Mouse (Mus musculus) embryonic facial prominence, embryonic 11.5 days (tissue): Measurements from ENCODE around the gene 4930524J08Rik. TPM values are rescaled to one million over a fixed set of nuclear protein-coding genes. Genes with fewer than 3 reads are reported as not detected.

Source experiments
- ATAC-seq: fragments of 200-750 bp; cut with Nextera tagmentation; replicated peaks from 2 replicates; pipeline ENCODE4 v1.8.0; 2017; ENCODE audit warnings: low read depth; ENCODE audit not compliant: insufficient number of reproducible peaks, low FRiP score, low TSS enrichment
- DNase-seq: peaks from one replicate; pipeline ENCODE4 v3.0.0-alpha.2; 2015; ENCODE audit warnings: low spot score
- H3K27ac ChIP-seq: fragments of 300-500 bp; sonication (generic); replicated peaks from 2 replicates; pipeline ENCODE4 v1.5.1; 2014; ENCODE audit warnings: mild to moderate bottlenecking, low read depth, low read length, control low read depth
- H3K27me3 ChIP-seq: fragments of 300-500 bp; sonication (generic); 2 replicates; pipeline ENCODE4 v1.6.1; 2014; ENCODE audit warnings: mild to moderate bottlenecking, low read length, moderate library complexity, mixed read lengths; ENCODE audit not compliant: control insufficient read depth, insufficient read depth
- H3K36me3 ChIP-seq: fragments of 300-500 bp; sonication (generic); replicated peaks from 2 replicates; pipeline ENCODE4 v1.6.1; 2014; ENCODE audit warnings: low read depth, mild to moderate bottlenecking, low read length, moderate library complexity, mixed read lengths; ENCODE audit not compliant: control insufficient read depth, insufficient read depth
- H3K4me1 ChIP-seq: fragments of 300-500 bp; sonication (generic); 2 replicates; pipeline ENCODE4 v1.6.1; 2014; ENCODE audit warnings: low read length, mixed read lengths; ENCODE audit not compliant: control insufficient read depth, insufficient read depth
- H3K4me2 ChIP-seq: fragments of 300-500 bp; sonication (generic); 2 replicates; pipeline ENCODE4 v1.6.1; 2014; ENCODE audit warnings: low read depth, mild to moderate bottlenecking, control low read depth, low read length, moderate library complexity
- H3K4me3 ChIP-seq: fragments of 300-500 bp; sonication (generic); 2 replicates; pipeline ENCODE4 v1.5.1; 2014; ENCODE audit warnings: low read depth, low read length, control low read depth
- H3K9ac ChIP-seq: fragments of 300-500 bp; sonication (generic); replicated peaks from 2 replicates; pipeline ENCODE4 v1.6.1; 2014; ENCODE audit warnings: mild to moderate bottlenecking, control low read depth, low read length
- H3K9me3 ChIP-seq: fragments of 300-500 bp; sonication (generic); replicated peaks from 2 replicates; pipeline ENCODE4 v1.6.1; 2016; ENCODE audit warnings: mild to moderate bottlenecking, low read length, inconsistent platforms, mixed read lengths; ENCODE audit not compliant: control insufficient read depth
- WGBS: fragments of 180-500 bp; shearing (Covaris S2); extraction: QIAGEN DNeasy Blood & Tissue Kit; methylation state at CpG from one replicate; pipeline ENCODE4 v1.1.7; 2014; 5-methylcytosine and 5-hydroxymethylcytosine counted together
- polyA plus RNA-seq: library from polyadenylated mRNA; unstranded; fragments of >200 nt; fragmentation: Nextera tagmentation; extraction: Ambion mirVana; gene quantifications from 2 replicates; pipeline ENCODE4 v1.2.1, GENCODE M21; 2014

The 4930524J08Rik gene
- polyA plus RNA-seq, 1 experiment from 2014 or later: 3.3 TPM

DNA sequence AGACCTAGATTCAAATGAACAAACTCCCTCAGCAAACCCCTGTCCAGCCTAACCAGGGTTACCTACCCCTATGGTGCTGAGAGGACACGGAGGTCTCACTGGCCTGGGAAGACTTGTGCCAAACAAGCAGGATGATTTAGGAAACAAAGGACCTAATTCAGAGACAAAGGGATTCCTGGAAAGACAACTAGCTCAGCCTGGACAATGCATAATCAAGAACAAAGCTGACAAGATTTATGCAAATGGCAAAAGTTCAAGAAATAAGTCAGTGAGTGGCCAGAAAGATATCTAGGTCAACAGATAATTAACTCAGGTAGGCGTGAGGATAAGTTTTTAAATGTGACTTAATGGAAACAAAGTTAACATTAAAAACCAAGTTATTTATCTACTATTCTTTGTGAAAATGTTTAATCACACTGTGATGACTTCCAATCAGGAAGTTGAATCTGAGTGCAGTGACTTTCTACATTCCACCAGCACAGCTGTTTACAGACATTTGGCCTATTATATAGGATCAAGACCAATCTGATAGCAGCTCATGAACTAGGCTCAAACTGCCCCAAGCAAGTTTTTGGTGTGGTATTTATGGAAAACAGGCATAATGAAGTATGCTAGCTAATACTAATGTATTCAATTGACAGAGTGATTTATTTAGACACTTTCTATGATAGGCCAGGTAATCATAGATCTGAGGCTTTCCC, 19.5 kb upstream of the 4930524J08Rik start:
- Histone ChIP-seq H3K36me3 (peaks cover 16% of the 10 kb centered on the region), H3K4me3 (no peak overlapping the region), H3K27ac (no peak overlapping the region), H3K9ac (no peak overlapping the region), H3K27me3 (no peaks in the 10 kb centered on the region), H3K4me1 (no peaks in the 10 kb centered on the region), H3K9me3 (no peaks in the 10 kb centered on the region), H3K4me2 (no peak overlapping the region)
- ATAC-seq (no peak), DNase-seq (no peak)
- 77% methylated on average over 2 of the region's 2 CpGs for WGBS

DNA sequence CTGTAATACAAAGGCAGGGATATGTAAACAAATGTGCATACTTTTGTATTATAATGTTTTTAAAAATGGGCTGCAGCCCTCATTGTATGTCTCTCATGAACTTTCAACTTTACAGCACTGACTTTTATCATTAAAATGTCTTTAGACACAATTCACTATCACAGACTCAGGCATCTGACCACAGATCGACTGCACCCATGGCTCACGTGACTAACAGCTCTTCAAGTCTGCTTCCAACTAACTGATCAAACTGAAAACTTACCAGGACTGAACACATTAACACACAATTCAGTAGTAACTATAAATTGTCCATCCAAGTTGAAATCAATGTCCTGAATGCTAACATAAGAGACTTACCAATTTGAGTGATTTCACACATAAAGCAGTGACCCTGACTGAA, 18.9 kb upstream of the 4930524J08Rik start:
- H3K4me3 ChIP-seq: no peak overlapping the region
- ATAC-seq (no peak), DNase-seq (no peak)
- peaks cover 16% of the 10 kb centered on the region for H3K36me3 ChIP-seq
- H3K9ac ChIP-seq: no peak overlapping the region
- 87% methylated on average over 2 of the region's 2 CpGs for whole genome bisulfite sequencing
- H3K4me1 ChIP-seq: no peaks in the 10 kb centered on the region
- no peak overlapping the region for H3K4me2 ChIP-seq
- no peaks in the 10 kb centered on the region for H3K9me3 ChIP-seq
- no peaks in the 10 kb centered on the region for H3K27me3 ChIP-seq
- no peak overlapping the region for H3K27ac ChIP-seq

DNA sequence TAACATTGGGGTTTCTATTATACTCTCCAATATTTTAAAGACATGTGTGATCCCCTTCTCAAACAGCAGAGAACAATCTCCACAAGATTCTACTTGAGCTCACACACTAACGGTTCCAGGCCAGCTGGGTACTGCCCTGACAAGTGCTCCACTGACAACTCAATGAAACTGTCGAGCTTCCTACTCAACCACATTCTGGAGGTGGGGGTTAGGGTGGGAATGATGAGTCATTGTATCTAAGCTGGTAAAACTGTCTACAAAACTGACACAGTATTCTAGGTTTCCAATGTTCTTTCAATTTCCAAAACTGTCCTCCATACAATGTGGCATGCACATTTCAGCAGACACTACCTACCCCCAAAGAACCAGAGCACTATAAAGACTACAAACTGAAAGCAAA, 4.9 kb upstream of the 4930524J08Rik start:
- H3K27ac ChIP-seq: no peak overlapping the region
- no peaks in the 10 kb centered on the region for H3K9me3 ChIP-seq
- DNase-seq (no peak), ATAC-seq (no peak)
- H3K4me2 ChIP-seq: no peak overlapping the region
- no peak overlapping the region for H3K4me3 ChIP-seq
- no peaks in the 10 kb centered on the region for H3K4me1 ChIP-seq
- WGBS: 47% methylated on average over 2 of the region's 2 CpGs
- H3K27me3 ChIP-seq: no peaks in the 10 kb centered on the region
- H3K9ac ChIP-seq: no peak overlapping the region
- H3K36me3 ChIP-seq: no peaks in the 10 kb centered on the region; the same call in 1 of the 2 replicates

DNA sequence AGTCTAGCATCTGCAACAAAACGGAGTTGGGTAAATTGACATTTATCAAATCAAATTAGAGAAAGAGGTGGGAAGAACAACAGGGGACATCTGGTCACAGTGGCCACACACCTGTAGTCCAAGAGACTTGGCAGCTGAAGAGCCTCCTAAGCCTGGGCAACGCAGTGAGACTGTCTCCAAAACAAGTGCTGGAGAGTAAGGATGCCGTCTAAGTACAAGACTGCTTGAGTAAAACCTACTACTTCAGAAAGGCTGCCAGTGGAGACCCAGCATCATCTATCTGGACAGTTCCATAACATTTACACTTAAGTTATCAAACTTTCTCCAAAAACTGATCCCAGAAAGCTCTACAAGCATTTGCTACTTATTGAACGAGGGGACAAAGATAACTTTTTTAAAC, 3.8 kb upstream of the 4930524J08Rik start:
- no peak for ATAC-seq
- Histone ChIP-seq H3K36me3 (no peaks in the 10 kb centered on the region; the same call in 1 of the 2 replicates), H3K27me3 (no peaks in the 10 kb centered on the region), H3K9ac (no peak overlapping the region), H3K9me3 (no peaks in the 10 kb centered on the region), H3K27ac (no peak overlapping the region), H3K4me2 (no peak overlapping the region), H3K4me1 (no peaks in the 10 kb centered on the region), H3K4me3 (no peak overlapping the region)
- WGBS: 68% methylated on average over 4 of the region's 4 CpGs
- DNase-seq: no peak

DNA sequence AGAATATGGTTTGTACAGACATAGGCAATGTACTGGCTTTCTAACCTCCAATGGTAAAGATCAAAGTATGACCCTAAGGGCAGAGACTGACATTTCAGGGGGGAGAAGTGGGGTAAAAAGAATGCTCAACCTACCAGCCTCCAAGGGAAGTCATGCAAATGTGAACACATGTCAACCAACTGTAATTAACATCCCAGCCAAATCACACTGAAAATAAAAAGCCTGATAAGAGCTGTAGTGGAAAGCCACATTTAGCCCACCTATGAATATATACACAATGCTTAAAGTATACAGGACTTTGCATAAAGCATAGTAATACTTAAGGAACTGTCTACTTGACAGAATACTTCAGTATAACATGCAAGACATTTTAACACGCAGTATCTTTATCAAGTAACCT, 3.1 kb upstream of the 4930524J08Rik start:
- DNase-seq (no peak), ATAC-seq (no peak)
- Histone ChIP-seq H3K27me3 (no peaks in the 10 kb centered on the region), H3K4me3 (peak overlapping the region; percentile 21), H3K9me3 (no peaks in the 10 kb centered on the region), H3K36me3 (no peaks in the 10 kb centered on the region; the same call in 1 of the 2 replicates), H3K9ac (no peak overlapping the region), H3K4me1 (no peaks in the 10 kb centered on the region), H3K4me2 (peak overlapping the region; percentile 45), H3K27ac (no peak overlapping the region)
- 76% methylated on average over 1 of the region's 1 CpGs for WGBS

DNA sequence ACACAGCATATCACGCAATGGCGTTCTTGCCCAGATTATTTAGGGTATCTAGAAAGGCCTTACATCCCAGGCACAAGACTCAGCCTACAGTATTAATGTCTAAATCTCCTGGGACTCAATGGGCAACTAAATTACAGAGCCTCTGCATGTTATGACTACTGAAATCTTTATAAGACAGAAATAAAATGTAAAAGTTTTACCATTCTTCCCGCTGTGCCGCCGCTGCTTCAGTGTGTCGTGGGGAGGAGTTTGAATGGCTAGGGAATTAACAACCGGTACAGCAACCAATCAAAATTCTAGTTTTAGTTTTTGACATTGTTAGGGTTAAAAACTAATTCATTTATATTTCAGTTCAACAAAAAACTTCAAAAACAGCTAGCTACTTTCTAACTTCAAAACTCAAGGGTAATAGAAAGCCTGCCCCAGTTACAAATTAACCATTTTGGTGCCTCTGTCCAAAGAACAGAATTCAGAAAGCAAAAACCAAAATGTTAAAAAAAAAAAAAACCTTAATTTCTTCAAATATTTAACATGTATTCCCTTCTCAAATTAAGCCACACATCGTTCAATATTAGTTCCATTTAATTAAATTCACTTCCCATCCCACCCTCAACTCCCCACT, 2.4 kb upstream of the 4930524J08Rik start:
- Histone ChIP-seq H3K27ac (no peak overlapping the region), H3K27me3 (no peaks in the 10 kb centered on the region), H3K4me1 (no peaks in the 10 kb centered on the region), H3K36me3 (no peaks in the 10 kb centered on the region), H3K4me3 (peak overlapping the region; percentile 84), H3K9me3 (no peaks in the 10 kb centered on the region), H3K4me2 (peak overlapping the region; percentile 69), H3K9ac (peak overlapping the region; percentile 99)
- 21% methylated on average over 8 of the region's 8 CpGs for WGBS
- DNase-seq (peak; percentile 36), ATAC-seq (no peak)

DNA sequence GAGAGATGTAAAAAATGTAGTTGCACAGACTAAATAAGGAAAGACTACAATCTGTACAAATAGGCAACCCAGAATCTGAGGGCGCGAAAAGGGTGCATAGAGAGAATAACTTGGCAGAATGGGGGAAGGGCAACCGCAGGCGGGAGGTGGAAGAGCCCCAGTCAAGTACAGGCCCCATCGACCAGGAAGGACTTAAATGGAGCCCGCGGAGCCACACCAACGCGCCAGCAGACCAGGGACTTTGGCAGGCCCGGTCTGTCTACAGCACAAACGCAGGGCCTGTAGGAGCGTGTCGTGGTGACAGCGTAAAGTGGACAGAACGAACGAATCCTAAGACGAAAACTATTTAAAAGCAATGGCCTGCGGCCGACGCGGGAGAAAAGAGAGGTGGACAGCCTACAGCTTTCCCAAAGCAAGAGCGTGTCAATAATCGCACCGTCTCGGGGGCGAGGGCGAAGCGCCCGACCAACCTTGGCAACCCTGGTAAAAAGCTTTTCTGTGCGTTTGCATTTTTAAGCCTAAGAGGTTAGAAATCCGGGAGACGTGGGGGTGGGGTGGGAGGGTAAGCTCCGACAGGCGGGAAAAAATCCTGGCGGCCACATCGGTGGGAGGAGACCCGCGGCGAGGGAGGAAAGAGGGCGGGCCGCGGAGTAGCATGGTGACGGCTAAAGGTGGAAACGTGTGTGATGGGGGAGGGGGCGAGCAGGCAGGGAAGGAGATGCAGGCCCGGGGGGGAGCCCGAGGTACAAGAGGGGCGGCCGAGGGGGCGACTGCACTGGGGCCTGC, 1.2 kb upstream of the 4930524J08Rik start:
- Histone ChIP-seq H3K9me3 (no peaks in the 10 kb centered on the region), H3K9ac (peak overlapping the region; percentile 99), H3K27ac (peak overlapping the region; percentile 99), H3K4me3 (peak overlapping the region; percentile 84), H3K27me3 (no peaks in the 10 kb centered on the region), H3K4me1 (no peaks in the 10 kb centered on the region), H3K4me2 (peak overlapping the region; percentile 69), H3K36me3 (no peaks in the 10 kb centered on the region)
- DNase-seq (peak; percentile 86), ATAC-seq (peak; percentile 54)
- under 1% methylated on average over 45 of the region's 50 CpGs for WGBS
